Mouse (Mus musculus) adrenal gland, adult 2 months (tissue): ENCODE measurements around the gene Lhb. TPM values are rescaled to one million over a fixed set of nuclear protein-coding genes. Genes with fewer than 3 reads are reported as not detected.
A peak's percentile ranks its signal among the peaks of the same experiment; 100 is the strongest.
"Not testable (repeated sequence)": the region's sequence is repeated elsewhere in the genome, so short reads cannot be mapped to it uniquely, and the experiment has no call there.

Experiments used
- DNase-seq: peaks from one replicate; pipeline ENCODE4 v3.0.0; 2021
- long read RNA-seq: library from polyadenylated mRNA; stranded (forward); transcript quantifications from one replicate; pipeline ENCODE4 v2.0.0, GENCODE M21; 2021
- polyA plus RNA-seq: library from polyadenylated mRNA; depleted of rRNA; stranded (reverse); fragments of >200 nt; gene quantifications from 2 replicates; pipeline ENCODE4 v1.2.3, GENCODE M21; 2012; rRNA removed
- total RNA-seq, 2 experiments: library from RNA; stranded (reverse); gene quantifications; 2 replicates each; pipeline ENCODE4 v1.2.3; 2021

The Lhb gene
- not detected for total RNA-seq
- not detected in 2 replicates for polyA plus RNA-seq
- long read RNA-seq: 0 reads

GRCm38 (mm10) chr7:45420615-45420919, at the start of gene Lhb:
Gene Lhb (plus strand): TSS chr7:45420820.
- DNase-seq: no peak

GRCm38 (mm10) chr7:45372371-45372770, 48.2 kb upstream of the Lhb start:
- DNase-seq: peak; percentile 61

GRCm38 (mm10) chr7:45374620-45375019, 46.0 kb upstream of the Lhb start:
- DNase-seq: no peak

- DNase-seq: no peak
Observed at GRCm38 (mm10) chr7:45376057-45376456, 44.6 kb upstream of the Lhb start.

- DNase-seq: no peak
Observed at GRCm38 (mm10) chr7:45386077-45386476, 34.5 kb upstream of the Lhb start.

- DNase-seq: no peak
Observed at GRCm38 (mm10) chr7:45395129-45395541, 25.5 kb upstream of the Lhb start.

GRCm38 (mm10) chr7:45395578-45396336, 24.9 kb upstream of the Lhb start, which contains the start of gene Snrnp70:
Gene Snrnp70 (minus strand): TSS chr7:45395742.
- peak; percentile 100 for DNase-seq

- not testable (repeated sequence) for DNase-seq
Observed at GRCm38 (mm10) chr7:45396337-45396775, 24.3 kb upstream of the Lhb start.

GRCm38 (mm10) chr7:45396787-45397186, 23.8 kb upstream of the Lhb start:
- no peak for DNase-seq

GRCm38 (mm10) chr7:45401521-45402085, 19.0 kb upstream of the Lhb start:
- no peak for DNase-seq

GRCm38 (mm10) chr7:45403532-45404261, 16.9 kb upstream of the Lhb start:
- peak; percentile 60 for DNase-seq

- peak; percentile 83 for DNase-seq
Observed at GRCm38 (mm10) chr7:45405091-45406075, 15.2 kb upstream of the Lhb start, which contains the start of gene Kcna7. Gene Kcna7 (plus strand): TSS chr7:45405653.

GRCm38 (mm10) chr7:45406157-45407156, 14.2 kb upstream of the Lhb start:
- peak; percentile 45 for DNase-seq

- DNase-seq: no peak
Observed at GRCm38 (mm10) chr7:45407836-45408235, 12.8 kb upstream of the Lhb start.

- DNase-seq: no peak
Observed at GRCm38 (mm10) chr7:45408351-45408750, 12.3 kb upstream of the Lhb start.

- no peak for DNase-seq
Observed at GRCm38 (mm10) chr7:45408949-45409348, 11.7 kb upstream of the Lhb start.

GRCm38 (mm10) chr7:45409497-45410163, 11.0 kb upstream of the Lhb start:
- DNase-seq: no peak

- DNase-seq: no peak
Observed at GRCm38 (mm10) chr7:45412421-45412820, 8.2 kb upstream of the Lhb start.

GRCm38 (mm10) chr7:45413113-45413863, 7.3 kb upstream of the Lhb start, which contains the start of gene Ntf5:
Gene Ntf5 (plus strand): TSS chr7:45413695.
- DNase-seq: peak; percentile 32
